Mouse (Mus musculus): ENCODE measurements around the gene Snrpe. TPM values are rescaled to one million over a fixed set of nuclear protein-coding genes. Genes with fewer than 3 reads are reported as not detected.

The Snrpe gene
- 948 and 960 TPM in 2 replicates for polyA plus RNA-seq (2016; fragmentation: Nextera tagmentation; extraction: Ambion mirVana)

DNA sequence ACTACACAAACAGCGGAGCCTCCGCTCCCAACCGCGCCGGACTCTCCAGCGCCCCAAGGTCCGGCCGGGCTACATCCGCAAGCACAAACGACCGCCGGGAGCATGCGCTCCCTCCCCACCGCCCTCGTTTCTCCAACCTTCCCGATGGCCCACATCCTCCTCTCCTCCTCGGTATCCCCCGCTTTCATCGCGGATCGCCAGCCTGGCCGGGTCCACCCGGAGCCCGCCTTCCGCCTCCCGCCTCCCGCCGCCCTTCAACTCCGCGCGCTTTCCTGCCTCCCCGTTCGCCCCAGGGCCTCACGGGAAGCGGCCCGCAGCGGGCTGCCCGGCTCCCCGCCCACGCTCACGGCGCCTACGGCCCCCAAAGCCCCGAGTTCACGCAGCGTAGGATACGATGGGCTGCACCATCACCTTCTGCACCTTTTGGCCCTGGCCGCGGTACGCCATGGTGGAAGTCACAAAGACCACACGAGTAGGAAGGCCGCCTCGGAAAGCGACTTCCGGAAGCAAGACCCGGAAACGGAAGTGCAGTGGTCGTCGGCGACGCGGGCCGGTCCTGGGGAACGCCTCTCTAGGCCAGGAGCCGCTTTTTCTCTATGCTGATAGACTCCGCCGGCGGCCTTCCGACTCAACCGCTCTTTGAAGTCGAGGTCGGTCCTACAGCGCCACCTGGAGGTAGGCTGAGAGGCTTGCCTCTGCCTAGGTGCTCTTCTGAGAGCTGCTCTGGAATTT lies at the start of gene Snrpe:
Gene Snrpe (minus strand): TSS at position 521 of the 732 bp plus-strand sequence.
- H3K4me3 ChIP-seq = peak within 1 kb of the TSS; percentile 97
- no peaks in the 10 kb centered on the region for H3K27me3 ChIP-seq (ENCODE audit: poor library complexity, severe bottlenecking)
- peaks cover 20% of the 10 kb centered on the region for H3K4me1 ChIP-seq
- peak; percentile 99 for DNase-seq (ENCODE audit: extremely low spot score, low spot score)
- WGBS = under 1% methylated on average over 73 of the region's 73 CpGs
- no peaks in the 10 kb centered on the region for H3K9me3 ChIP-seq
- H3K27ac ChIP-seq = peak within 1 kb of the TSS; percentile 99
- H3K36me3 ChIP-seq (replicated peaks) = peaks cover 49% of the 10 kb centered on the region

DNA sequence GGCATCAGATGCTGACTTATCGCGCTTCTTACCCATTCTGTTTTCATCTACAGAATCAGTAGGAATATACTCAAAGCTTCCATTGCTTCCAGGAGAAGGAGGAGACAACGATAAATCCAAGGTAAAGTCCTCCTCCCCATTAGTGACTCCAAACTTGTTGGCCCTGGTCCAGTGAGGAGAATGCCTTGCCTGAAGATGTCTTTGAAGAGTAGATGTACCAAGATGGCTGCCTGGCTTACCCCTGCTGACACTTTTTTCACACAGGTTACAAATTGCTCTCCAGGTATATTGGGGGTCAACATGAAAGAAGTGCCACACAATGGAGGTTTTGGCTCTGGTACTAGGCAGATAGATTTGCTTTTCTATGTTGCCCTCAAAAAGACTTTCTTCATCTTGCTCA lies 48.8 kb upstream of the Snrpe start:
- 95% methylated on average over 3 of the region's 3 CpGs for WGBS
- no peak overlapping the region for H3K4me3 ChIP-seq
- H3K9me3 ChIP-seq = no peaks in the 10 kb centered on the region
- H3K27ac ChIP-seq = no peak overlapping the region
- no peak for DNase-seq (ENCODE audit: extremely low spot score, low spot score)
- H3K36me3 ChIP-seq (replicated peaks) = peaks cover 52% of the 10 kb centered on the region
- peaks cover 33% of the 10 kb centered on the region for H3K4me1 ChIP-seq
- no peaks in the 10 kb centered on the region for H3K27me3 ChIP-seq (ENCODE audit: poor library complexity, severe bottlenecking)

DNA sequence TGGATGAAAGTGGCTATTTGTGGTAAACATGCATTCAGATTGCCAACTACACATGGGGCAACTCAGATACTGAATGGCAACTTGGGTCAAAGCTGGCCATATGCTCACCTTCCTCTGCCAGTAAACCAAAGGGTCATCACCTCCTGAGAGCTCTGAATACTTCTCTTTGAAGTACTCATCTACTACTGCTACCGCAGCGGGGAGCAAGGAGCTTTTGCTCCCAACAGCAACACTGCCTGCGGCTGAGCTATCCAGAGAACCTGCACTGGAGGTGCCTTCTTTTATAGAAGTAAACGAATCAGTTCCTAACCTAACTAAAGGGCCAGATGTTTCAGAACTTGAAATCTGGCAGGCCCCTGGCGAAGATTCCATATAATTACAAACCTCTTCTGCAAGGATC lies 46.7 kb upstream of the Snrpe start:
- H3K36me3 ChIP-seq (replicated peaks) = peaks cover 73% of the 10 kb centered on the region

DNA sequence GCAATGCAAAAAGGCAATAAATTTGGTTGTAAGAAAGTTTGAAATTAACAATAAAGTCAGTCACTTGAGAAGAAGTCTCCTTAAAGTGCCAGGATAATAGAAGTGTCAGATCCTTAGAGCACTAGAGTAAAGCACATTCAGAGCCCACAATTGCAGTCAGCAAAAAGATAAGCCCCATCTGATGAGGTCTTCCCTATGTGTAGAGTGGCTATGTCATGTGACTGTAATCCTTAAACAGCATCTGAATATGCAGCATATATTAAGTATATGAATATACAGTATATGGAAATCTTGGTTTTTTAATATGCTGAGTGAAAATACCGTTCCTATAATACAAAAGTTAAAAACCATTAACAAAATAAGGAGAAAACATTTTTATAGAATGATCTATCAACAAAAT lies 42.9 kb upstream of the Snrpe start:
- H3K36me3 ChIP-seq (replicated peaks) = peaks cover 82% of the 10 kb centered on the region
- H3K9me3 ChIP-seq = no peaks in the 10 kb centered on the region
- WGBS = 90% methylated on average over 1 of the region's 1 CpGs

More for the DNA sequence above, 46.7 kb upstream of the Snrpe start:
- H3K27ac ChIP-seq = no peak overlapping the region
- 81% methylated on average over 5 of the region's 5 CpGs for WGBS
- DNase-seq (ENCODE audit: extremely low spot score, low spot score) = no peak
- no peaks in the 10 kb centered on the region for H3K27me3 ChIP-seq (ENCODE audit: poor library complexity, severe bottlenecking)
- peaks cover 33% of the 10 kb centered on the region for H3K4me1 ChIP-seq
- H3K9me3 ChIP-seq = no peaks in the 10 kb centered on the region
- no peak overlapping the region for H3K4me3 ChIP-seq

DNA sequence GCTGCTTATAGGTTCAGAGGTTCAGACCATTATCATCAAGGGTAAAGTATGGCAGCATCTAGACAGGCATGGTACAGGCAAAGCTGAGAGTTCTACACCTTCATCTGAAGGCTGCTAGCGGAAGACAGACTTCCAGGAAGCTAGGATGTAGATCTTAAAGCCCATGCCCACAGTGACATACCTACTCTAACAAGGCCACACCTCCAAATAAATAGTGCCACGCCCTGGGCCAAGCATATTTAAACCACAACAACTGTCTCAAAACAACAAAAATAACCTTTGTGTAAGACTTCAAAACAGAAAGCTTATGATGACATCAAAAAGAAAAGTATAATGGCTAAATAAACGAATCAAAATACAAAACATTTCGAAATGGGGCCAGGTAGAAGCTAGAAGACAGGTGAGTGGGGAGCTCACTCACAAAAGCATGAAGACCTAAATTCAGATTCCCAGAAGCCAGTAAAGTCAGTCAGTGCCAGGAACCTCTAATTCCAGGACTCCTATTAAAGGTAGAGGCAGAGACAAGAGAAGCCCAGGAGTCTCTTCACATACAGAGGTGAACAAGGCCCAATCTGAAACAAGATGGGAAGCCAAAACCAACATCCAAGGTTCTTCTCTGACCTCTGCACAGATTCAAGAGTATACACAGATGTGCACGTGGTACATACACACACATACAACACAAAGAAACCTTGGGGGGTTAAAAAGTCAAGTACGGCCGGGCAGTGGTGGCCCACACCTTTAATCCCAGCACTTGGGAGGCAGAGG lies 40.4 kb upstream of the Snrpe start:
- Histone ChIP-seq H3K27ac (no peak overlapping the region), H3K27me3 (ENCODE audit: poor library complexity, severe bottlenecking) (no peaks in the 10 kb centered on the region), H3K4me1 (no peaks in the 10 kb centered on the region), H3K36me3 (replicated peaks) (peaks cover 85% of the 10 kb centered on the region), H3K4me3 (no peak overlapping the region), H3K9me3 (no peaks in the 10 kb centered on the region)
- 93% methylated on average over 7 of the region's 7 CpGs for WGBS
- no peak for DNase-seq (ENCODE audit: extremely low spot score, low spot score)

More for the DNA sequence above, 42.9 kb upstream of the Snrpe start:
- Histone ChIP-seq H3K27ac (no peak overlapping the region), H3K4me1 (peaks cover 14% of the 10 kb centered on the region), H3K4me3 (no peak overlapping the region), H3K27me3 (ENCODE audit: poor library complexity, severe bottlenecking) (no peaks in the 10 kb centered on the region)
- no peak for DNase-seq (ENCODE audit: extremely low spot score, low spot score)

DNA sequence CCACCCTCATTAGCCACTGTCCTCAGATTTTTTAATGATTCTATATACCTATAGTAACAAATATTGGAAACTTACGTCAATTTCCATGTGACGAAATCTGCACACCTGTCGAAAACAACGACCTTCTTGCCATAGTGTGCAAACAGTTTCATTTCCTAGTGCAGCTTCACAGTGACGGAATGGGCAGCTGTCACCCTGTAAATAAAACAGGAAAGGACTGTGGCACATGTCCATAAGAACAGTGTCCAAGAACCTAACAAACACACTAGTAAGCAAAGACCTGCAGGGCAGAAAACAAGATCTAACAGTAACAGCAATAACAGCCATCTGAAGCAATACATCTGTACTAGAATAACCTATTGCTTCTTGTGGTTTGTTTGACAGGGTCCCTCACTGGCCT lies 35.6 kb upstream of the Snrpe start:
- H3K27me3 ChIP-seq (ENCODE audit: poor library complexity, severe bottlenecking) = no peaks in the 10 kb centered on the region
- WGBS = 95% methylated on average over 5 of the region's 5 CpGs
- H3K4me3 ChIP-seq = no peak overlapping the region
- no peaks in the 10 kb centered on the region for H3K4me1 ChIP-seq
- DNase-seq (ENCODE audit: extremely low spot score, low spot score) = no peak
- peaks cover 90% of the 10 kb centered on the region for H3K36me3 ChIP-seq (replicated peaks)
- no peaks in the 10 kb centered on the region for H3K9me3 ChIP-seq
- H3K27ac ChIP-seq = no peak overlapping the region

DNA sequence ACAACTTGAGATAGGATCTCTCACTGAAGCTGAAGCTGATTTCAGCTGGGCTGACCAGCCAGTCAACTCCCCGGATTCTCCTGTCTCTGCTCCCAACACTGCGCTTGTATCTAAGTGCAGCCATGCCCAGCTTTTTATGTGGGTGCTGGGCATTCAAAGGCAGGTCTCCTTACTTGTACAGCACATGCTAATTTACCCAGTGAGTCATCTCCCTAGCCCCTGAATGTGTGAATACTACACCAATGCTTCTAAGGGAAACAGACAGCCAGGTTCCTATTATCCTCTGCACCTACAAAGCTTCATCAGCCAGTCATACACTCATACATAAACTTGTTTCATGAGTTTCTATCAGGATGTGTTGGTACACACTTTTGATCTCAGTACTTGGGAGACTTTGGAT lies 31.1 kb upstream of the Snrpe start:
- Histone ChIP-seq H3K4me1 (no peaks in the 10 kb centered on the region), H3K27me3 (ENCODE audit: poor library complexity, severe bottlenecking) (no peaks in the 10 kb centered on the region), H3K9me3 (no peaks in the 10 kb centered on the region), H3K27ac (no peak overlapping the region), H3K4me3 (no peak overlapping the region), H3K36me3 (replicated peaks) (peaks cover 100% of the 10 kb centered on the region)
- whole genome bisulfite sequencing = 90% methylated on average over 2 of the region's 2 CpGs
- DNase-seq (ENCODE audit: extremely low spot score, low spot score) = no peak

DNA sequence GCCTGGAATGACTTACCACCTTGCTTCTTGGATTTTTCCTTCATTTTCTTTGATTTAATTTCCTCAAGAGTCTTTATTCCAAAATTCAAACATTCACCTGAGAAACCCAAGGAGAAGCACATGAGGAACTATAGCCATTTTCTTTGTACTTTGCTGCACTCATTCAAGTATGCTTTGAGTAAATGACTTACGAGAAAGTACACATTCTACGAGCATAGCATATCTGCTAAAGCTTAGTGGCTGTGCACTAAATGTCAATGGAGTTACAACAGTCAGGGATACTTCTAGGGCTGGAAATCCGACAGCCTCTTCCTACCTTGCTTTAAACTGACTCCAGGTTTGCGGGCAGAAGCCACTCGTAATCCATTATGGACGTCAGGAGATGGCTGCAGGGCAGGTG lies 28.4 kb upstream of the Snrpe start:
- Histone ChIP-seq H3K9me3 (no peaks in the 10 kb centered on the region), H3K4me1 (no peaks in the 10 kb centered on the region), H3K27ac (no peak overlapping the region), H3K4me3 (no peak overlapping the region), H3K27me3 (ENCODE audit: poor library complexity, severe bottlenecking) (no peaks in the 10 kb centered on the region), H3K36me3 (replicated peaks) (peaks cover 100% of the 10 kb centered on the region)
- WGBS = 94% methylated on average over 6 of the region's 6 CpGs
- DNase-seq (ENCODE audit: extremely low spot score, low spot score) = no peak

DNA sequence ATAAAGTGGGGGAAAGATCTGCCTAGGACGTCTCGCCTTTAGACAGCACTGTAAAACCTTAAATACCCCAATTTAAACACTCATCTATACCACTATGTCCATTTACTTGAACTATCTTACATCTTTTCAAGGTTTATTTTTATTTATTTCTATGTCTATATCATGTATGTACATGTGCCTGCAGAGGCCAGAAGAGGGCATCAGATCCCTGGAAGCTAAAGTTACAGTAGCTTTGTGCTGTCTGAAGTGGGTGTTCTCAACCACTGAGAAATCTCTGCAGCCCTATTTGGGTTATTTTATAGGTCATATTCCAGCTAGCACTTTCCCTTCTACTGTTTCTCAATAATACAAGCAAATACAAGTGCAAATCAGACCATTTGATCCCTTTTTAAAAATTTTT lies 22.1 kb upstream of the Snrpe start:
- H3K4me3 ChIP-seq = no peak overlapping the region
- no peaks in the 10 kb centered on the region for H3K9me3 ChIP-seq
- DNase-seq (ENCODE audit: extremely low spot score, low spot score) = no peak
- peaks cover 98% of the 10 kb centered on the region for H3K36me3 ChIP-seq (replicated peaks)
- no peaks in the 10 kb centered on the region for H3K27me3 ChIP-seq (ENCODE audit: poor library complexity, severe bottlenecking)
- H3K4me1 ChIP-seq = no peaks in the 10 kb centered on the region
- 91% methylated on average over 2 of the region's 2 CpGs for WGBS
- no peak overlapping the region for H3K27ac ChIP-seq

DNA sequence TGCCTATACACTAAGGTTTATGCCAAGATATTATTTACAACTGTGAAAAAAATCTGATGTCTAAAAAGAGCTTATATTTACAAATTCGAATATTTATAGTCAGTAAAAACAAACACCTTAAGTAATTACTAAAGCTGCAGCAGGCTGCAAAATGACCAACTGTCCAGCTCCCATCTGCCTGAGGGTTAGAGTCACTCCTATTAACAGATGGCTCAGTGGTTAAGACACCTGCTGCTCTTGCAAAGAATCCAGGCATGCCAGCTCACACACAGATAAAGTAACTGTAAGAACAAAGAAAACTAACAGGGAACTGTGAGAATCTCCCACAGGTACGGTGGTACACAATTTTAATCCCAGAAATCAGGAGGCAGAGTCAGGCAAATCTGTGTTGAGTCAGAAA lies 15.0 kb upstream of the Snrpe start:
- 80% methylated on average over 2 of the region's 2 CpGs for WGBS

DNA sequence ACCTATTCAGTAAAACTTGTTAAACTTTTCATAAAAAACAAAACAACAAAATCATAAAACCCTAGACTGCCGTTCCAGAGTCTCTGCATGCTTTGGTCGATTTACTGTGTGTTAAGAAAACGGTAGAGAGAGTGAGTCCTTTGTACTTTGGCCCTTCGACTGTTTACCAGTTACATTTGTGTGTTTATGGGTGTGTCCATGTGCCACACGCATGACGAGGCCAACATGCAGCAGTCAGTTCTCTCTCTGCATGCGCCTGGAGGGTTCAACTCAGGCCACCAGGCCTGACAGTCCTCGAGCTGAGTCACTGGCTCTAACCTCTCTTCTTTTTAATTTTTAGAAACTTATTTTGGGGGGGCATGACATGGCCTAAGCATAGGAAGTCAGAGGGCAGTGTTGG lies 8.2 kb upstream of the Snrpe start:
- Histone ChIP-seq H3K36me3 (replicated peaks) (peaks cover 75% of the 10 kb centered on the region), H3K27ac (no peak overlapping the region)
- WGBS = 89% methylated on average over 8 of the region's 8 CpGs

More for the DNA sequence above, 15.0 kb upstream of the Snrpe start:
- Histone ChIP-seq H3K27ac (no peak overlapping the region), H3K36me3 (replicated peaks) (peaks cover 98% of the 10 kb centered on the region), H3K27me3 (ENCODE audit: poor library complexity, severe bottlenecking) (no peaks in the 10 kb centered on the region), H3K4me3 (no peak overlapping the region), H3K4me1 (no peaks in the 10 kb centered on the region), H3K9me3 (no peaks in the 10 kb centered on the region)
- DNase-seq (ENCODE audit: extremely low spot score, low spot score) = no peak

DNA sequence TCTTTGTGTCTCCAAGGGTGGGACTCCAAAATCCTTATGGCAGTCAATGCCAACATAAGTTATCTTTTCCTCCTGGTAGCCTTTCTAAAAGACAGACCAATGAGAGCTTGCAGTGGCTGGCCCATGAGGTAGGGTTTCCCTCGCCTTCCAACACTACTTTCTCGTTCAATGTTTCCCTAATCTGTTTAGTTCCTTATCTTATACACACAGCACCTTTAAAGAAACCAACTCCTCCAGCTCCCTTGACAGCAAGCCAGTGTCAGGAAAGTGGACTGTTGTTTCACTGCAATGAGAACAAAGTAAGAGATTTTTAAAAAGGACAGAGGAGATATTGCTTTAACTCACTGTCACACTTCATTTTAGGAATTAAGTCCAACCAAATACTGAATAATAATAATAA lies 7.8 kb upstream of the Snrpe start:
- H3K27ac ChIP-seq = no peak overlapping the region
- H3K4me1 ChIP-seq = no peaks in the 10 kb centered on the region
- no peak for DNase-seq (ENCODE audit: extremely low spot score, low spot score)
- no peaks in the 10 kb centered on the region for H3K27me3 ChIP-seq (ENCODE audit: poor library complexity, severe bottlenecking)
- H3K9me3 ChIP-seq = no peaks in the 10 kb centered on the region
- H3K36me3 ChIP-seq (replicated peaks) = peaks cover 71% of the 10 kb centered on the region
- WGBS = 71% methylated on average over 2 of the region's 2 CpGs
- no peak overlapping the region for H3K4me3 ChIP-seq

More for the DNA sequence above, 8.2 kb upstream of the Snrpe start:
- Histone ChIP-seq H3K4me1 (no peaks in the 10 kb centered on the region), H3K27me3 (ENCODE audit: poor library complexity, severe bottlenecking) (no peaks in the 10 kb centered on the region), H3K9me3 (no peaks in the 10 kb centered on the region), H3K4me3 (no peak overlapping the region)
- no peak for DNase-seq (ENCODE audit: extremely low spot score, low spot score)

DNA sequence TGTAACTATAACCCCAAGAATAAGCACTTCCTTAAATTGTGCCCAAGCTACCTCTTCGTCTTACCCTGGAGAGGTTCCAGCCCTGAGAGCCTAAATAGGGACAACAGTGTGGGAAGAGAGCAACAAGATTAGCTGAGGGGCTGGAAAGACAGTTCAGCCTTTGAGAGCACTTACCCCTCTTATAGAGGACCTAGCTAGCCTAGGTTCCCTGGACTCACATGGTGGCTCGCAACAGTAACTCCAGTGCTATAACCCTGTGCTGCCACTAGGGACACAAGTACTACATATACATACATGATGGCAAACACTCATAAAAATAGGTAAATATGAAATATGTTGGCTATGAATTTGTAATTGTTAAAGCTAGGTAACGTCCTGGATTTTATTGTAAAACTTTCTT lies 3.7 kb upstream of the Snrpe start:
- Histone ChIP-seq H3K4me1 (peaks cover 9% of the 10 kb centered on the region), H3K36me3 (replicated peaks) (peaks cover 31% of the 10 kb centered on the region), H3K27me3 (ENCODE audit: poor library complexity, severe bottlenecking) (no peaks in the 10 kb centered on the region), H3K9me3 (no peaks in the 10 kb centered on the region), H3K4me3 (no peak overlapping the region), H3K27ac (no peak overlapping the region)
- WGBS = 77% methylated on average over 3 of the region's 3 CpGs
- no peak for DNase-seq (ENCODE audit: extremely low spot score, low spot score)

Data from forebrain, embryonic 10.5 days (tissue).